Mouse (Mus musculus): Measurements from ENCODE around the gene Eml3.
"Not testable (repeated sequence)": the region's sequence is repeated elsewhere in the genome, so short reads cannot be mapped to it uniquely, and the experiment has no call there.

Eml3 gene

GRCm38 (mm10) chr19:8952241-8952640 lies 22.9 kb downstream of the Eml3 start:
- DNase-seq (ENCODE audit: low spot score): no peak

- DNase-seq (ENCODE audit: low spot score): peak; percentile 94
Observed at GRCm38 (mm10) chr19:8953135-8954039, 24.0 kb downstream of the Eml3 start, which contains the start of gene Tut1. Gene Tut1, plus strand, starts transcription at chr19:8953847.

DNA sequence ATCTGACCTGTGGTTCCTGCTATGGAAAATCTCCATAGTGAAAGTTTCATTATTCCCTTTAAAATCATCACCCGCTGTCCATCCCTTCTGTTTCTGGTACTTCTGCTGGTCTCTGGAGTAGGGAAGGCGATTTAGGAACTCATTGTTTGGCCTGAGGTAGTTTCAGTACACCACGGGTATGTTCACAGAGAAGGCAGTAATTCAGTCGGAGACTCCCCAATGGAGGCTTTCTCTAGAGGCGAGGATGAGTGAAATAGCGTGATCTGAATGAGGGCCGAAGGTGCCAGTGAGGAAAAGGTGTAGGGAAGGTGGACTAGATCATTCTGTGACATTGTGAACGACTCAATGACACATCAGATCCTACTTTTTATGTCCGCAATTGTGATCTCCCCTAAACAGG lies 24.8 kb downstream of the Eml3 start:
- no peak for DNase-seq (ENCODE audit: low spot score)

- no peak for DNase-seq (ENCODE audit: low spot score)
Observed at GRCm38 (mm10) chr19:8962256-8962655, 32.9 kb downstream of the Eml3 start.

- no peak for DNase-seq (ENCODE audit: low spot score)
Observed at GRCm38 (mm10) chr19:8965075-8965474, 35.7 kb downstream of the Eml3 start.

- DNase-seq (ENCODE audit: low spot score): no peak
Observed at GRCm38 (mm10) chr19:8965771-8966170, 36.4 kb downstream of the Eml3 start.

GRCm38 (mm10) chr19:8966198-8966589 lies 36.8 kb downstream of the Eml3 start:
- no peak for DNase-seq (ENCODE audit: low spot score)

DNA sequence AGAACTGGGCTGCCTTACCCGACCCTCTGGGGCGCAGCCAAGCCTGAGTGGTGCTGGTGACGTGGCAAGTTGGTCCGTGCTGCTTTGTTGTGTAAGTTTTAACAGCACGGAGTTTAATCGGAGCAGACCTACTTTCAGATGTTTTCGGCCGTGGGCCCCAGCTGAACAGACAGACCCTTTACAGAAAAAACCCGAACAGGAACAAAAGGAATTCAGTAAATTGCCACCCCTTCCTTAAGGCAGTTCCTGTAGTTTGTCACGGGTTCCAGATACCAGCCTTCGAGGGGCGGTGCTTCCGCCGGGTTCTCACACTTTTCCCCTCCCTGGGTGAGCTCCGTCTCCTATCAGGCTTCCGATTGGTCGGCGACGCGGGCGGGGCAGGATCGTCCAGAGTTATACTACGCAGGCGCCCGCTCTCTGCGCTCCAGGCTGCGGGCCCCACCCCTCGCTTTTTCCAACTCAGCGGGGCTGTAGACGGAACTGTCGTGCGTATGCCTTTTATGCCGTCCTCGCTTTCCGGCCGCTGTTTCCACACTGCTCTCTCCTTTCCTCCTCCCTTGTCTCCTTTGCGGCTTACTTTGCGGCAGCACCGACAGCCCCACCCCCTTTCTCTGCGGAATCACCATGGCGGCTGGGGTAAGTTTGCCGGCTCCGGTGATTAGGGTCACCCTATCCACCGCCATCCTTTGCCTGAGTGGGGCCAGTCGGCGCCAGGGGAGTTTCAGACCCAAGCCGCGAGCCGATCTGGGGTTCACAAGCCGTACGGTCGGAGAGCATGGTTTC lies 37.4 kb downstream of the Eml3 start, which contains the start of gene Eef1g:
TSS of gene Eef1g (plus strand) at position 452 of the 783 bp plus-strand sequence.
- peak; percentile 100 for DNase-seq (ENCODE audit: low spot score)

DNA sequence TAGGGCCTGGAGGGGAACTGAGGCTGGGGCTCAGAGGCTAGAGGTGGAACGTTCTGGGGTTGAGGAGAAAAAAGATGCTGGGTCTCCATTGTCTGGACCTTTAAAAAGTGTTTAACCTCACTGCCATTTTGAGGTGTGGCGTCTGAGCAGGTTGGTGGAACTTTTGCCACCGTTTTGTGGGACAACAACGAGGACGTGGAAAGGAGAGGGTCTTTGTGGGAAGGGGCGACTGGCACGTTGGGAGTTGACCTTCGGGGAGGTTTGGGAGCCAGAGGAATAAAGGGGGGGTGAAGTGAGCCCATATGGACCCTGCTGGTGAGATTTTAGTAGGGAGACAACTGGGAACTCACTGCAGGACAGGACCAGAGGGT lies 38.0 kb downstream of the Eml3 start:
- DNase-seq (ENCODE audit: low spot score): no peak

DNA sequence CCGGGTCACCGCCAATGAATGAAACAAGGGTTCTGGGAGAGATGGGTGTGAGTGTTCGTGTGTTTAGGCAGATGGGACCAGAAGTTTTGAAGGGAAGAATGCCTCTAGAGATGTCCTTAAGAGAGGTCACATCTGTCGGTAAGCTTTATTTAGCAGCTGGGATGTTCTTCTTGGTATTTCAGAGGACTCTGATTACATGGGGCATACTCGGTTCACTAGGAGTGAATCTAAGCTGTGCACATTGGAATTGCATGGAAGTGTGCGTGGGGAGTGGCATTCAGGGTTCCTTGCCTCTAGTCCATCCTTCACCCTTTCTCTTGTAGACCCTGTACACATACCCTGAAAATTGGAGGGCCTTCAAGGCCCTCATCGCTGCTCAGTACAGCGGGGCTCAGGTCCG lies 38.5 kb downstream of the Eml3 start:
- DNase-seq (ENCODE audit: low spot score): no peak

DNA sequence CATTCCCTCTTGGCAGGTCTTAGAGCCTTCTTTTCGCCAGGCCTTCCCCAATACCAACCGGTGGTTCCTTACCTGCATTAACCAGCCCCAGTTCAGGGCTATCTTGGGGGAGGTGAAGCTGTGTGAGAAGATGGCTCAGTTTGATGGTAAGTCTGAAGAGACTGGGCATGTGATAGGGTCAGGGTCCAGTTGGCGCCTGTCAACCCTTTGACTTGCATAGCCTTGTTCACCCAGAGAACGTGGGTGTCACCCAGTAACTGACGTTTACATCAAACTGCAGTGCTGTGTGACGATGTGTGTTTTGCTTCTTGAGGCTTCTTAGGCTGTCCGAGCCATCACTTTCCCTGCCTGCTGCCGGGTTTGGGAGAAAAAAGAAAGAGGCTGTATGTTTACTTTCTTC lies 43.1 kb downstream of the Eml3 start:
- DNase-seq (ENCODE audit: low spot score): not testable (repeated sequence)

- DNase-seq (ENCODE audit: low spot score): no peak
Observed at GRCm38 (mm10) chr19:8974638-8975037, 45.3 kb downstream of the Eml3 start.

- no peak for DNase-seq (ENCODE audit: low spot score)
Observed at GRCm38 (mm10) chr19:8975491-8975890, 46.1 kb downstream of the Eml3 start.

DNA sequence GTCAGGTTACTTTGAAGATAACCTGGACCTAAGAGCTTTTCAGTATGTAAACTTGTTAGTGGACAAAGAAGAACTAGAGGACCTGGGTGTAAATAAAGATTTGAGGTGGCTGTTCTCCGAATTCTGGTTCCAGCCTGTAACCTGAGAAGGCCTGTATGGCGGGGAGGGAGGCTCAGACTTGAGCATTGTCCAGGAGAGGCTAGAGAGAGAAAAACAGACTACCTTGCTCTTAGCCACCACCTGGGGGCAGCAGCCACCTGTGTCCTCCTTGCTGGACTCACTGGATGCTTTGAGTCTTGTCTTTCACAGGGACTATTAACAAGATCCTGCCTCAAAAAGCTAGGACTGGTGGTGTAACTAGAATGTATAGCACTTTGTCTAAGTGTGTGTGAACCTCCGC lies 47.2 kb downstream of the Eml3 start:
- peak; percentile 60 for DNase-seq (ENCODE audit: low spot score)

GRCm38 (mm10) chr19:8980771-8981170 lies 51.4 kb downstream of the Eml3 start:
- DNase-seq (ENCODE audit: low spot score): peak; percentile 26

DNA sequence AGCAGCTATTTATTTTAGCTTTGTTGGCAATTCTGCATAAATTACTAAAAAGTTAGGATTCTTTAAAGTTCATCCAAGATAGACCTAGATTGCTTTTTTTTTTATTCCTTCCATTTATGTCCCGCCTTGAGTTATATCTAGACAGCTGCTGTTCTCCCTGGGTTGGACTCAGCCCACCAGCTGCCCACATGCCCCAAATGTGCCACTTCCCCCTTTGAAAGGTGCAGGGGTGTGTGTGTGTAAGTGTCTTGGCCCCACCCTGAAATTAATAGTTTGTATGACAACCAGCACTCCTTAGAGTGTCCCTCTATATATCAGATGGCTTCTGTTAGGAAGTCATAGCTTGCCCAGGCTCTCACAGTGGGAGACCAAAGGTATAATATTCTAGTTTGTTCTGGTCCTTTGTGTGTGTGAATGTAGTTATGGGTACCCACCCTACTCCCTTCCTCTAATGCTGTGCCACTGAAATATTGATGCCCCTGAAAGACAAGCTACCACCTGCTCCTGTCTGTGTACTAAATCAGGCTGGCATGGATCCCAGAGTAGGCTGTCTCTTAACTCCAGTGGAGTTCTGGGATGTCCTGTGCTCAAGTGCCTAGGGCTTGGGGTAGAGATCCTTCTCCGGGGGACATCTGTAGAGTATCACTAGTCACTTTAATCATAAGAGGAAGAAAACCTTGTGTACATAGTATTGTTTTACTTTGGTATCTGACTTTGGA lies 52.3 kb downstream of the Eml3 start:
- DNase-seq (ENCODE audit: low spot score): no peak

DNA sequence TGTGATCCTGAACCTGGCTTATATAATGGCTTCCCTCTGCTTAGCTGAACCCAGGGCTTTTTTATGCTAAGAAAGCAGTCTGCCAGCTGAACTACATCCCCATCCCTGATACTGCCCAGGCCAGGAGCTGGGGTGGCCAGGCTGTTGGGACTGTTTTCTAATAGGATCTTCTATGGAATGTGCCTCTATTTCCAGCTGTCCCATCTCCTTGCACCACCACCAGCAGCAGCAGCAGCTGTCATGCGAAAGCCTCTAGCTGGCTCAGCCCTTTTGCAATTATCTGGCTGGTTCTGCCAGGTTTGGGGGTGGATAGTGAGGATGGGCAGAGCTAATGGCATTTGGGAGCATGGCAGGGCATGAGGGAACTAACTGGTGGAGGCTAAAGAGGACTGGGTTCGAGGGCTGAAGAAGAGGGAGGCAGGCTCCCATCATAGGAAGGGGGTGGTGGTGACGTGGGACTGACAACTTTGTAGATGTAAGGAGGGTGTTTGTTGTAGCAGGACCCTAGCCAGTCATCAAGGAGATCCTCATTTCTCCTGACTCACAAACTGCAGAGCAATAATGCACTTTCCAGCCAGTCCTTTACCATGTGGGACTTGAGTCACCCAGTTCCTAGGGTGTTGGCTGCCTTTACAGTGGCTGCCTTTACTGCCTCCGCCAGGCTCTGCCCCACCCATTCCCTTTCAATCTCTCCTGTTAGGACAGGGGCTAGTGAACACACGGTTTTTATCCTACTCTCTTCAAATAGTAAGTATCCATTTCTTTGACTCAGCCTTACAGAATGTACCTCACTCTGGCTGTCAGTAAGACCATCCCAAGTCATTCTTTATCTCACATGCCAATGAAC lies 53.2 kb downstream of the Eml3 start:
- DNase-seq (ENCODE audit: low spot score): no peak

DNA sequence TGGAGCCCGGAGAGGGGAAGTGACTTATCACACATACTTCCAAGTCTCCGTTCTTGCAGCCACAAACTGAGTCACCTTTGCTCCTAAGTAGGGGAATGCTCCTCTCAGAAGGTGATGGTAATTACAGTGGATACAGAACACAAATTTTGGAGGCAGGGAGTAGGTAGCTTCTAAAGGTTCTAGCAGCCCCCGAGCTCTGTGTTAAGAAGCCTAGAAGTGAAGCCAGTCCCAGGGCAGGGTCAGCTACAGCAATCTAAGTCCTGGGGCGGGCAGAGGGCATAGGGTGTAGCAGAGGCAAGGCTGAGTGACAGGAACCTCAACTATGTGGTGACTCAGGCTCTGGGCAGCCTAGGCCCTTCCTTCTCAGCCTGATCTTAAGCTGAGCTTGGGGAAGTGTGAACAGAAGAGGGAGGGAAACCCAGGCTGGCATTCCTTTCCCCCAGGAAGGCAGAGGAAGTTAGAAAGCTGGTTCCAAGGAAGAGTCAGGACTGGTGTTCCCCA lies 53.8 kb downstream of the Eml3 start:
- no peak for DNase-seq (ENCODE audit: low spot score)

- DNase-seq (ENCODE audit: low spot score): peak; percentile 95
Observed at GRCm38 (mm10) chr19:8984255-8984868, 55.0 kb downstream of the Eml3 start.

DNA sequence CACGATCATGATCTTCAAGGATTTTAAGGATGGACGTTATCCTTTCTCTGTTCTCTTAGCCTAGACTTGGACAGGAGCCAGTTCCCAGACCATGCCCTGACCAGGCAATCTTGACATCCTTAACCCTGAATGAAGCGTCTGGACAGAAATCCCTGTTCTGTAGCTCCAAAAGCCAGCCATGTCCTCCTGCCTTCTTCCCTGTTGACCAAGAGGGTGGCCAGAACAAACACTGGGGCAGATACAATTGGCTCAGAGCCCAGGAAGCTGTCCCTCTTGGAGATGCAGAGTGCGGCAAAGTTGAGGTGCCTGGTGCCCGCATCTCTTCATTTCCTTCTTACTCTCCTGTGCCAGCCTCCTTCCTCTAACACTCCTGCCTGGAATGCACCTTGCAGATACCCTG lies 56.5 kb downstream of the Eml3 start:
- DNase-seq (ENCODE audit: low spot score): no peak

GRCm38 (mm10) chr19:8987816-8988215 lies 58.5 kb downstream of the Eml3 start:
- no peak for DNase-seq (ENCODE audit: low spot score)

Data from T-cell, adult 2 months (primary cell).